Mouse (Mus musculus): ENCODE measurements around the gene Irs2.

- TF ChIP-seq CTCF (conservative IDR thresholded peaks at IDR 0.05; ENCODE audit: low read length) (no peak), NANOG (IDR thresholded peaks at IDR 0.05; ENCODE audit: borderline replicate concordance, low read length) (no peak), POU5F1 (IDR thresholded peaks at IDR 0.05; ENCODE audit: borderline replicate concordance, low read length) (no peak)
Measured at GRCm38 (mm10) chr8:10986638-10987037, 21.6 kb downstream of the Irs2 start.

Measured in E14TG2a.4 (cell line).